Mouse (Mus musculus): ENCODE measurements around the gene Retnla.

DNA sequence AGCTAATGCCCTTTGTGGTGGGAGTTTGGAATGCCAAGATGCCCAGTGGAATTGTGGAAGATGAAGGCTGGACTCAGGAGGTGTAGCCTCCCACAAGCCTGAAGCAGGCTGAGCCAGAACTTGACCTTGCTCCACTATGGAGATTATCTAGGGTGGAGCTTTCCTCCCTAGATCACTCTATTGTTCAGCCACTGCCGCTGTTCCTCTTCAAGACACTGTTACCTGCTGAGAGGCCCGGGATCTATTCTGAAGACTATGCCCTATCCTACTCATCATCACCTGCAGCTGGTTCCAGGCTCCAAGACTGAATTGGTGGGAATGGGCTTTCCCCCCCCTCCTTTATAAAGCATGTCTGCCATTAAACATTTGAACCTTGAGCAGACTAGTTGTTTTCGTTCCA is 27.3 kb downstream of the Retnla start:
- TF ChIP-seq CTCF (IDR thresholded peaks at IDR 0.05; ENCODE audit: low read depth) (no peak), EP300 (optimal IDR thresholded peaks at IDR 0.05) (no peak)

Data from stomach, postnatal 0 days (tissue).